ENCODE assay signal across 18 mouse cellular contexts in genomic region chr11:106111688-106112087, GRCm38 (mm10). TPM values are rescaled to one million over a fixed set of nuclear protein-coding genes. Genes with fewer than 3 reads are reported as not detected.
"Had no signal": no experiment of that assay in that cellular context is flagged by ENCODE, and none has a peak within 500 bp of the region (broad histone marks: within the 10 kb centered on the region; RNA-seq: fewer than 3 reads in every experiment).

No protein-coding gene starts in this region.

- H3K9ac ChIP-seq: liver, embryonic 14.5 days; midbrain, embryonic 13.5 days; stomach, embryonic 15.5 days had no signal

- H3K27me3 ChIP-seq: midbrain, embryonic 13.5 days; stomach, embryonic 15.5 days had no signal

- H3K4me2 ChIP-seq: midbrain, embryonic 13.5 days; stomach, embryonic 15.5 days had no signal

- H3K9me3 ChIP-seq: midbrain, embryonic 13.5 days; stomach, embryonic 15.5 days had no signal

- H3K27ac ChIP-seq: layer of hippocampus, adult 2 months; liver, embryonic 14.5 days; midbrain, embryonic 13.5 days; stomach, embryonic 15.5 days had no signal

- DNase-seq: kidney, adult 8-10 months; kidney, postnatal 10 days; kidney, postnatal 4 days; lung, adult 2 months; lung, postnatal 36 days; right cerebral cortex, adult 18-20 months; right cerebral cortex, postnatal 4 days; spleen, adult 18-20 months; thymus, adult 2 months; thymus, postnatal 25 days had no signal

- H3K4me1 ChIP-seq: midbrain, embryonic 13.5 days; stomach, embryonic 15.5 days had no signal

- H3K4me3 ChIP-seq: layer of hippocampus, adult 2 months; midbrain, embryonic 13.5 days; stomach, embryonic 15.5 days had no signal

- ATAC-seq: lung, postnatal 0 days; midbrain, embryonic 13.5 days had no signal

RNA-seq across cellular contexts. Expression of gene Gm10840, which starts 49.0 kb away (rescaled TPM):
- polyA plus RNA-seq: liver, adult 2 months; liver, embryonic 14.5 days; lung, adult 2 months; lung, postnatal 0 days; midbrain, embryonic 13.5 days; midbrain, postnatal 0 days; stomach, embryonic 15.5 days; thymus, adult 2 months; urinary bladder, adult 2 months had no signal
